Mouse (Mus musculus) liver, embryonic 11.5 days (tissue): Measurements from ENCODE around the gene Eef1akmt4. TPM values are rescaled to one million over a fixed set of nuclear protein-coding genes. Genes with fewer than 3 reads are reported as not detected.

Experiments
- ATAC-seq: fragments of 200-750 bp; cut with Nextera tagmentation; replicated peaks from 2 replicates; pipeline ENCODE4 v1.8.0; 2017; ENCODE audit warnings: moderate number of reproducible peaks, mild to moderate bottlenecking, moderate TSS enrichment, moderate library complexity; ENCODE audit not compliant: low FRiP score
- DNase-seq: peaks from one replicate; pipeline ENCODE4 v3.0.0-alpha.2; 2017; ENCODE audit warnings: low spot score
- H3K27ac ChIP-seq: fragments of 300-500 bp; sonication (generic); 2 replicates; pipeline ENCODE4 v1.5.1; 2014; ENCODE audit warnings: mild to moderate bottlenecking, low read depth, low read length, control low read depth
- H3K27me3 ChIP-seq: fragments of 300-500 bp; sonication (generic); replicated peaks from 2 replicates; pipeline ENCODE4 v1.6.1; 2014; ENCODE audit warnings: low read length, mixed read lengths; ENCODE audit not compliant: control insufficient read depth, insufficient read depth
- H3K36me3 ChIP-seq: fragments of 300-500 bp; sonication (generic); 2 replicates; pipeline ENCODE4 v1.6.1; 2014; ENCODE audit warnings: mild to moderate bottlenecking, low read length, moderate library complexity, mixed read lengths; ENCODE audit not compliant: control insufficient read depth, insufficient read depth
- H3K4me1 ChIP-seq: fragments of 300-500 bp; sonication (generic); replicated peaks from 2 replicates; pipeline ENCODE4 v1.6.1; 2014; ENCODE audit warnings: low read length, mixed read lengths; ENCODE audit not compliant: control insufficient read depth, insufficient read depth
- H3K4me2 ChIP-seq: fragments of 300-500 bp; sonication (generic); 2 replicates; pipeline ENCODE4 v1.6.1; 2014; ENCODE audit warnings: mild to moderate bottlenecking, control low read depth, moderate library complexity
- H3K4me3 ChIP-seq: fragments of 300-500 bp; sonication (generic); 2 replicates; pipeline ENCODE4 v1.5.1; 2014; ENCODE audit warnings: low read depth, low read length, control low read depth
- H3K9ac ChIP-seq: fragments of 300-500 bp; sonication (generic); 2 replicates; pipeline ENCODE4 v1.6.1; 2014; ENCODE audit warnings: low read depth, low read length, control low read depth
- H3K9me3 ChIP-seq: fragments of 300-500 bp; sonication (generic); 2 replicates; pipeline ENCODE4 v1.6.1; 2016; ENCODE audit warnings: low read length, inconsistent platforms, mixed read lengths; ENCODE audit not compliant: control insufficient read depth
- WGBS: fragments of 180-500 bp; shearing (Covaris S2); extraction: QIAGEN DNeasy Blood & Tissue Kit; methylation state at CpG from one replicate; pipeline ENCODE4 v1.1.7; 2014; 5-methylcytosine and 5-hydroxymethylcytosine counted together
- polyA plus RNA-seq: library from polyadenylated mRNA; unstranded; fragments of >200 nt; fragmentation: Nextera tagmentation; extraction: Ambion mirVana; gene quantifications from 2 replicates; pipeline ENCODE4 v1.2.1, GENCODE M21; 2014

Eef1akmt4 gene
- polyA plus RNA-seq, 1 experiment from 2014 or later = 44.6 TPM

DNA sequence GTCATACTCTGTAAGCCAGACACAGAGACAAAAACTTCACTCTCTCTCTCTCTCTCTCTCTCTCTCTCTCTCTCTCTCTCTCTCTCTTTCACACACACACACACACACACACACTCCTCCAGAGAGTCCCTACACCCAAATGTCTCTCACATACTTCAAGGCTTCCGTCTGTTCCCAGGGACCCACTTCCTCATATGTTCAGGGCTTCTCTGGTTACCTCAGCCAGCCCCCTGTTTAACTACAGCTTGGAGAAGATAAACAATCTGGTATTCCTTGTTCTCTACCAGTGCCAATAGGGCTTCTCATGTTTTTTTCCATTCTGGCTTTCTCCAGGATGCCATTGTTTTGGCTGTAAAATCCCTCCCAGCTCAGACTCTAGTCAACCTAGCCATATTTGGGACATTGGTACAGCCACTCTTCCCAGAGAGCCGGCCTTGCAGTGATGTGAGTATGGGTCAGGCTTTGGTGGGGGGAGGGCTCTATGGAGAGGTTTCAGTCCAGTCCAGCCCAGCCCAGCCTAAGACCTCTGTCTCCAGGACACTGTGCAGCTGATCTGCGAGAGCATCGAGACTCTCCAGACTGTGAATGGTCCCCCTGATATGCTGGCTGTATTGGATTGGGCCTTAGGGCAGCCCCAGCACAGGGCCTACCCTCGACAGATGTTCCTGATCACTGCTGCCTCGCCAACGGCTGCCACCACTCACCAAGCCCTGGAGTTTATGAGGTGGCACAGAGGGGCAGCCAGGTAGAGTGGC is 14.5 kb upstream of the Eef1akmt4 start:
- Histone ChIP-seq H3K36me3 (no peaks in the 10 kb centered on the region), H3K4me2 (no peak overlapping the region), H3K9me3 (no peaks in the 10 kb centered on the region), H3K27me3 (peaks cover 27% of the 10 kb centered on the region), H3K4me3 (no peak overlapping the region), H3K4me1 (peaks cover 26% of the 10 kb centered on the region), H3K27ac (no peak overlapping the region), H3K9ac (no peak overlapping the region)
- ATAC-seq = no peak
- WGBS = 61% methylated on average over 7 of the region's 7 CpGs
- DNase-seq = no peak

DNA sequence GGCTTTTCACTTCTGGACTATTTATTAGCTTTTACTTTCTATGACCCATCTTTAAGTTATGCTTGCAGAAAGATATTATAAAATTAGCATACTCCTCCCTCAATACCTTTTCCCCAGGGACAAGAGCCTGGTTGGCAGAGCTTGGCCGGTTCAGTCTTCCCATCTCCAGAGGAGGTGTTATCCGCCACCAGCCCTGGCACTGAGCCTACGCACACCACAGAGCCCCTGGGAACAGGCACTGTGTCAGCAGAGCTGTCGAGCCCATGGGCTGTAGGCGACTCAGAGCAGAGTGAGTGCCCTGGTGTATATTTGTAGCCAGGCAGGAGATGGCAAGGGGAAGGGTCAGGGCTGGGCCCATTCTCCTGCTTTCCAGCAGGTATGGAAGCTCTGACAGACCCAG is 10.9 kb upstream of the Eef1akmt4 start:
- Histone ChIP-seq H3K27ac (no peak overlapping the region), H3K4me1 (peaks cover 11% of the 10 kb centered on the region), H3K27me3 (no peaks in the 10 kb centered on the region), H3K4me2 (no peak overlapping the region), H3K9me3 (no peaks in the 10 kb centered on the region), H3K36me3 (peaks cover 9% of the 10 kb centered on the region), H3K4me3 (no peak overlapping the region), H3K9ac (no peak overlapping the region)
- 68% methylated on average over 5 of the region's 5 CpGs for WGBS
- no peak for DNase-seq
- ATAC-seq = no peak

GRCm38 (mm10) chr16:20604705-20605104 is 6.7 kb upstream of the Eef1akmt4 start:
- H3K27ac ChIP-seq = no peak overlapping the region
- DNase-seq = no peak

DNA sequence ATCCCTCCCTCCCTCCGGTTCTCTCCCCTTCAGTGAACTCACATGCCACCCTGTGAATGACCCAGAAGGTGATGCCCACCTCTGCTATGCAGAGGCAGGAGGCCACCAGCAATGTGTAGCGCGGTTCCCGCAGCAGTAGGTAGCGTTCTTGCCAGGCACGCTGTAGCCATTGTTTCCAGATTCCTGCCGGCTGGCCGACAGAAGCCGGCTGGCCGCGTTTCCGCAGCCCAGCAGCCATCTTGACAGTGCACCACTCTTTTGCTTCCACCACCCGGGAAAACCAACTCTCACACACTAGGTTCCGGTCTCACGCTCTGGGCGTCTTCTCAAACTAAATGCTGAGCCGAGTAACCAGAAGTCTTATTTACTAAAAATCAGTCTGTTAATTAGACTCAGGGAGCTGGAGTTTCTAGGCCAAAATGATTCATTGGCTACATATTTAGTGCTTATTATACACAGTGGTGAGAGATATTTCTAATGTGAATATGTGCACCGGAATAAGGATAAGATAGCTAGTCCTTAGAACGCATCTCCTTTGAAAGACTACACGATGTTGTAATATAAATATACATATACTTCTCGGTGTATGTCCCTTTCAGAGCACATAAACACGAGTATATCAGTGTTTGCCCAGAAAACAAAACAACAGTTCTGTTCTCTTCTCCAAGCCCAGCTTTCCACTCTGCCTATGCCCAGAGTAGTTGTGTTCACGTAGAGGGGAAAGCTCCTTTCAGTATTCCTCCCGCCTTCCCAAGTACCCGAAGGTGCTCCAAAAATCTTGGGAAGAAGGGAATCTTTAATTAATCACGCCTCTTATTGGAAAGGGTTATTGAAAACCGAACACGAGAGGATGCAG is 664 bp upstream of the Eef1akmt4 start:
- H3K4me3 ChIP-seq = peak overlapping the region; percentile 75
- DNase-seq (peak; percentile 84), ATAC-seq (peak; percentile 70)
- 1% methylated on average over 28 of the region's 28 CpGs for WGBS
- H3K9me3 ChIP-seq = no peaks in the 10 kb centered on the region
- H3K9ac ChIP-seq = peak overlapping the region; percentile 80
- H3K27me3 ChIP-seq = no peaks in the 10 kb centered on the region
- peak overlapping the region; percentile 70 for H3K27ac ChIP-seq
- H3K4me1 ChIP-seq = peaks cover 12% of the 10 kb centered on the region
- peak overlapping the region; percentile 88 for H3K4me2 ChIP-seq
- peaks cover 5% of the 10 kb centered on the region for H3K36me3 ChIP-seq

More at GRCm38 (mm10) chr16:20604705-20605104, 6.7 kb upstream of the Eef1akmt4 start:
- Histone ChIP-seq H3K4me1 (peaks cover 3% of the 10 kb centered on the region), H3K9me3 (no peaks in the 10 kb centered on the region), H3K4me3 (no peak overlapping the region), H3K27me3 (no peaks in the 10 kb centered on the region), H3K9ac (no peak overlapping the region), H3K4me2 (no peak overlapping the region), H3K36me3 (peaks cover 12% of the 10 kb centered on the region)
- no peak for ATAC-seq
- WGBS = 87% methylated on average over 9 of the region's 9 CpGs

GRCm38 (mm10) chr16:20619541-20620398 is 8.4 kb downstream of the Eef1akmt4 start:
- H3K27me3 ChIP-seq = peaks cover 55% of the 10 kb centered on the region
- H3K27ac ChIP-seq = no peak overlapping the region
- peaks cover 30% of the 10 kb centered on the region for H3K4me1 ChIP-seq
- H3K4me3 ChIP-seq = peak overlapping the region; percentile 73
- peak overlapping the region; percentile 99 for H3K4me2 ChIP-seq
- no peaks in the 10 kb centered on the region for H3K9me3 ChIP-seq
- peak; percentile 44; the same call in 1 of the 2 replicates for ATAC-seq
- DNase-seq = peak; percentile 76
- WGBS = 4% methylated on average over 63 of the region's 83 CpGs
- H3K36me3 ChIP-seq = peaks cover 2% of the 10 kb centered on the region; the same call in 1 of the 2 replicates
- H3K9ac ChIP-seq = no peak overlapping the region

DNA sequence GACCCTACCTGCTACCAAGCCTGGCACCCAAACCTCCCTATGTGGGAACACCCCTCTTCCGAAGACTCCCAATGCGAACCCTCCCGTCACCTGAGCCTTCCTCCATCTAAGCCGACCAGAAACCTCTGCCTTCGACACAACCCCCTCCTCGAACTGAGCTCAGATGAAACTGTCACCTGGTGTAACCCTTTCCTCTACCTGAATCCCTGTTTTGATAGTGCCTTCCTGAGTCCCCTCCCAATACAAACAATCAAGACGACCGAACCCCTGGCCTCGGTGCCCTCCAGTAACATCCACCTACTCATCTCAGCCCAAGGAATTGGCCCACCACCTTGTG is 9.0 kb downstream of the Eef1akmt4 start:
- no peak overlapping the region; the same call in 1 of the 2 replicates for H3K9ac ChIP-seq

DNA sequence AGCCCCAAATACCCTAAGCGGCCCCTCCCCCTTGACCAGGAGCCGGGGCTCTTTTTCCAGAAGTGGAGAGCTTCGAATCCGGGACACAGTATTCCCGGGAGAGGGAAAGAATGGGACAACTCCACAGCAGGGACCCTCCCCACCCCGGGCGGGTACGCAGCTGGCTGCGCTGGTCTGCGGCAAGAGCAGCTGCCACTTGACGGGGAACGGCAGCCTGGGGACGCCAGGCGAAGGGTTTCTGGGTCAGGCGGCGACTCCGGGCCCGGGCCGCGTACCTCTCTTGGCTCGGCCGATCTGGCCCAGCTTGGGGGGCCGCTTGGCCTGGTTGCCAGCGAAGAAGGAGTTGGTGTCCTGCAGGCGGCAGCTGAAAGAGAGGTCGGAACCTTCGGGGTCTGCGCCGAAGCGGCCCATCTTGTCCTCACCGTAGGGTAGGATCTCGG is 9.4 kb downstream of the Eef1akmt4 start:
- DNase-seq = peak; percentile 68
- H3K4me2 ChIP-seq = peak overlapping the region; percentile 99
- under 1% methylated on average over 32 of the region's 32 CpGs for WGBS

More for the DNA sequence above, 9.0 kb downstream of the Eef1akmt4 start:
- H3K4me3 ChIP-seq = peak overlapping the region; percentile 73
- peak overlapping the region; percentile 99 for H3K4me2 ChIP-seq
- ATAC-seq (0 out of 2 replicates have a peak, but pooled peaks have one; percentile 6), DNase-seq (no peak)
- no peaks in the 10 kb centered on the region for H3K9me3 ChIP-seq
- no peak overlapping the region for H3K27ac ChIP-seq
- H3K27me3 ChIP-seq = peaks cover 55% of the 10 kb centered on the region
- 1% methylated on average over 9 of the region's 9 CpGs for WGBS
- peaks cover 30% of the 10 kb centered on the region for H3K4me1 ChIP-seq
- peaks cover 2% of the 10 kb centered on the region; the same call in 1 of the 2 replicates for H3K36me3 ChIP-seq

More for the DNA sequence above, 9.4 kb downstream of the Eef1akmt4 start:
- H3K4me3 ChIP-seq = peak overlapping the region; percentile 73
- no peak overlapping the region for H3K27ac ChIP-seq
- ATAC-seq = peak; percentile 5; the same call in 1 of the 2 replicates
- H3K4me1 ChIP-seq = peaks cover 30% of the 10 kb centered on the region
- H3K27me3 ChIP-seq = peaks cover 55% of the 10 kb centered on the region
- H3K36me3 ChIP-seq = peaks cover 2% of the 10 kb centered on the region; the same call in 1 of the 2 replicates
- peak overlapping the region; percentile 67 for H3K9ac ChIP-seq
- no peaks in the 10 kb centered on the region for H3K9me3 ChIP-seq
